Mouse (Mus musculus): ENCODE data around the gene Trpv4. TPM values are rescaled to one million over a fixed set of nuclear protein-coding genes. Genes with fewer than 3 reads are reported as not detected.
A peak's percentile ranks its signal among the peaks of the same experiment; 100 is the strongest.

The Trpv4 gene
- polyA plus RNA-seq, 1 experiment from 2014 or later, result 1.1 TPM

- DNase-seq (ENCODE audit: low spot score), result no peak
These were observed 67.1 kb downstream of the Trpv4 start for GRCm38 (mm10) chr5:114591151-114591561.

DNA sequence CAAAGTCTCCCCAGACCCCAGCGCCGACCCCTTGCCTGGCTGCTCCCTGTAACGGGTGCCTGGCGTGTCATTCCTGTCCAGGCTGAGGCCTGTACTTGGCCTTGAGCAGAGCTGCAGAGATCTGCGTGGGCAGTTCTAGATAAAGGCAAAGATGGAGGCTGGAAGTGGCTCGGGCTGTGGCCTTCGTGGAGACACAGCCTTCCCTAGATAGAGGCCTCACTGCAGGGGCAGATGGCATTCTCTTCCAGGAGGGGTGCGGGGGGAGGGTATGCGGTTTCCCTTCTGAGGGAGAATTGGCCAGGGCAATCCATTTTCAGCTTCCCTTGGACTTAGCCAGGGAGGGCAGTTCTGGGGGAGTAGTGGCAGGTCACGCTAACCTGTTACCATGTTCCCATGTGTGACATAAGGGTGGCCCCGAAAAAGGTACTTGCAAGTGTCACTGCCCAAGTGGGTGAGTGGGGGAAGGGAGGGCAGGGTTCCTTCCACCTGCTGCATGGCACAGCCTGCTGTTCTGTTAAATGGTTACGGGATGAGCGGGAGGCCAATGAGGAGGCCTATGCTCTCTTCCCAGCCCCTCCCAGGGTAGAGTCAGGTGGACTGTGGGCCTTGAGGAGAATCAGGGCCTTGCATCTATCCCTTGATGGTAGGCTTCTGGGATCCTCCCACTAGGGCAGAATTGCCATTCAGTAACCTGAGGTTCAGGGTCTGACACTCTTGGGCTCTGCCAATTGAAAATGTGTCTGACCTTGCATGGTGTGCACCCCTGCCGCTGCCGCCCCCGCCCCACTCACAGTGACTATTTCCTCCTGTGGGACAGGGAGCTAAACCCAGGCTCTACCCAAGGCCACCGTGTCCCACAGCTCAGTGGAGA, 67.9 kb downstream of the Trpv4 start:
- DNase-seq (ENCODE audit: low spot score), result no peak

- no peak for DNase-seq (ENCODE audit: low spot score)
These were observed 68.8 kb downstream of the Trpv4 start for GRCm38 (mm10) chr5:114589454-114589853.

GRCm38 (mm10) chr5:114589026-114589425, 69.2 kb downstream of the Trpv4 start:
- DNase-seq (ENCODE audit: low spot score), result no peak

DNA sequence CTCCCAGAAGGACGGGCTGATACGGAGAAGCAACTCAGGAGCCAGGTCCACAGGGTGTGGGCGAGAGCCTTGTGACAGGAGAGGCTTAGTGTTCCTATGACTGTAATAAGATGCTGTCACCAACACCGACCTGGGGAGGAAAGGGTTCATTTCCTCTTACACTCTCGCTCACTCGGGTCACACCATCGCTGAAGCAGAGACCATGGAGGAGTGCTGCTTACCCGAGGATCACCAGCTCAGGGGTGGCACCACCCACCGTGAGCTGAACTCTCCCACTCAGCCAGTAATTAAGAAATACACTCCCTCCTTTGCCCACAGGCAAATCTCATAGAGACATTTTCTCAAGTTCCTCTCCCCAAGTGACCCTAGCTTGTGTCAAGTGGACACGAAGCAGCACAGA, 69.8 kb downstream of the Trpv4 start:
- DNase-seq (ENCODE audit: low spot score), result no peak

- peak; percentile 91 for DNase-seq (ENCODE audit: low spot score)
These were observed 70.3 kb downstream of the Trpv4 start for GRCm38 (mm10) chr5:114587908-114588307.

GRCm38 (mm10) chr5:114585682-114586081, 72.5 kb downstream of the Trpv4 start:
- no peak for DNase-seq (ENCODE audit: low spot score)

DNA sequence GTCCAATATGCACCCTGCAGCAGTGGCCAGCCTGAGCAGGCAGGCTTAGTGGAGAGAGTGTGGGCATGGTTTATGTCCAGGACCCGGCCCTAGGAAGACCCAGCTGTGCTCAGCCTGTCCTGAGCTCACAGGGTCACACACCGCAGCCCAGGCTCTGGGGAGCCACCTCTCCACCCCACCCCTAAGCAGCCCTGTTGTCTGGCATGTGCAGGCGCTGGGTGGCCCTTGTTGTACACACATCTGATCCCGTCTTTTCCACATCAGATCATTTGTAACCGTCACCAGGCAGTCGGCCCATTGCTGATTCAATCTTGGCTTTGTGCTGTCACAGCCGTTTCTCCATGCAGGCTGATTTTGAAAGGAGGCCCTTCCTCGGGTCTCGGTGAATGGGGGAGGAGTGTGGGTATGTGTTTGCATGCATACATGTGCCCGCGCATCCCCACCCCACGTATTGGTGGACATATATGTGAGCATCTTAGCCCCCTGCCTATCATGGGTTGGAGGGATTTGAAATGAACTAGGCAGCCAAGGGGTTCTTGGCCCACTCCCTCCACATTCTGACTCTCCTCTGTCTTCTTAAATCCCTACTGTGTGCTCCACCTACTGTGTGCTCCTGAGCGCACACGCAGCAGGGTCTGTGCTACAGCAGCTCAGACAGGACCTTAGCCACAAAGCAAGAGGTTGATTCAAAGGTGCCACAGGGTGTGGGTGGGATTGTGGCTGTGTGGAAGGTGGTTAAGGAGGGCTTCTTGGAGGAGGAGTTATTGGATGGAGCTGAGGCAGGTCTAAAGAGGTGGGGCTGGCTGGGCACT, 73.7 kb downstream of the Trpv4 start:
- DNase-seq (ENCODE audit: low spot score), result no peak

- DNase-seq (ENCODE audit: low spot score), result no peak
These were observed 74.6 kb downstream of the Trpv4 start for GRCm38 (mm10) chr5:114583490-114584175.

DNA sequence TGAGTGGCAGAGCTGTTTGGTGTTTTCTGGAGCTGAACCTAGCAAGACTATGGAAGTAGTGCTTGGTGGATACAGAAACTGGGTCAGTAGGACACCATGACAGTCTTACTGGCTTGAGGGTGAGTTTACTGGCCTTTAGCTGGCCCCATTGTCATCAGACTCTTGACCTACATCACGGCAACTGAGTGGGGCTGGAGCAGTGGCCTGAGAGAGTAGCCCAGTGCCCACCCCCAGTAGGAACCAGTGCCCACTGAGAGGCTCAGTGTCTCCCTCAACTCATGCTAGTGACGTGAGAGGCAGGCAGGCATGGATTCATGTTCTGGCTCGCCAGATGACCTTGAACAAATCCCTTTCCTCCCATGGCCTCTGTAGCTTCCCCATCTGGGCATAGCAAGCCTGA, 75.2 kb downstream of the Trpv4 start:
- no peak for DNase-seq (ENCODE audit: low spot score)

DNA sequence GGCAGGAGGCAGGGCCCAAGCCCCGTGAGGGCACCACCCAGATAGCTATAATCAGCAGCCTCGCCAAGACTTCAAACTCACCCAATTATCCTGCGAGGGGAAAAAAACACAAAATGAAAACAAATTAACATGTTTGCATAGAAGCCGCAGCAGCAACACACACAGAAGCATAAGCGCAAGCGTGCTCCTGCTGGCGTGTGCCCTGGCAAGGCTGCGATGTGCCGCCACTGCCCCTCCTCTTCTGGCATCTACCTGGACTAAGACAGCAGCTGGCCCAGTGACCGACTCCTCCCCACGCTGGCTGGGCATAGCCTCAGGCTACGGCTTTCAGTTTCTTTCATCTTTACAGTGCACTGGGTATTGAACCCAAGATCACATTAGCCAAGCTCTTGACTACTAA, 76.7 kb downstream of the Trpv4 start:
- DNase-seq (ENCODE audit: low spot score), result no peak

DNA sequence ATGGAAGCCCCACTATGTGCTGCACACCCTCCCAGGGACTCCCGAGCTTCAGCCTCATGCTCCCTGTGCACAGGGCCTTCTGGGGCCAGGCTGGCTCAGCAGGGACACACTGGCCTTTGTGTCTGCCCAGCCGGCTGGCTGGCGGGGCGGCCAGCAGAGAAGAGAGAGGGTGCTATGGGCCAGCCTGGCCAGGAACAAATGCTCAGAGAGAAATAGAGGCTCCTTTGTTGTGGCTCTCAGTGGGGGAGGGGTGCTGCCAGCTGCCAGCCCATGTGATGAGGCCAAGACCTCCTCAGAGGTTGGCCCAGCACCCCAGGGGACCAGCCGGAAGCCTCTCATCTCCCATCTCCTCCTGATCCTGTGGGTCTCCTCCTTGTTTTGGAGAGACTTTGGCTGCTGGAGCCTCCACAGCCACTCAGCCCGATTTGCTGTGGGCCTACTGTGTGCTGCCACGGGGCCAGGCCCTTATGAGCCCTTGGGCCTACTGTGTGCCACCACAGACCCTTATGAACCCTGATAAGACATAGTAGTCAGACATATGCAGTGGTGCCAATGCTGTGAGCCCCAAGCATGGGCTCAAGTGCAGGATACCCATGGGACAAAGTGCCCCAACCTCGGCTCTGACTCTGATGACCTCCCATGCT, 78.4 kb downstream of the Trpv4 start:
- no peak for DNase-seq (ENCODE audit: low spot score)

- DNase-seq (ENCODE audit: low spot score), result no peak
These were observed 79.9 kb downstream of the Trpv4 start for GRCm38 (mm10) chr5:114578361-114578760.

- DNase-seq (ENCODE audit: low spot score), result no peak
These were observed 82.1 kb downstream of the Trpv4 start for GRCm38 (mm10) chr5:114575986-114576605.

- DNase-seq (ENCODE audit: low spot score), result no peak
These were observed 82.7 kb downstream of the Trpv4 start for GRCm38 (mm10) chr5:114575530-114575929.

DNA sequence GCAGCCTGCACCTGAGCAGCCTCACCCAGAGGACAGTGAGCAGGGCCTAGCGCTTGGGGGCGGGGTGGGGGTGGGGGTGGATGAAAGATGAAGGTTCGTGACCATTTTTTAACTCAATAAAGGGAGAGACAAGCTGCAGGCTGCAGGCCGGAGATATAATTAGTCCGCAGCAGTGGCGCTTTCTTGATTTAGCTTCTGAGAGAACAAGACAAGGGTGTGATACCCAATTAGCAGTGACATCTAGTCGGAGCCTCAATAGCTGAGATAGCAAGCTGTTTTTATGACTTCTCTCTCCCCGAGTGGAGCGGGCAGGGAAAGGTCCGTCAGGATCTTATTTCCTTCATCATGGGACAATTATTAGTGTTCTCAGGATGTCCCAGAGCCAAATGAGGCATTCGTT, 83.2 kb downstream of the Trpv4 start:
- DNase-seq (ENCODE audit: low spot score), result no peak

DNA sequence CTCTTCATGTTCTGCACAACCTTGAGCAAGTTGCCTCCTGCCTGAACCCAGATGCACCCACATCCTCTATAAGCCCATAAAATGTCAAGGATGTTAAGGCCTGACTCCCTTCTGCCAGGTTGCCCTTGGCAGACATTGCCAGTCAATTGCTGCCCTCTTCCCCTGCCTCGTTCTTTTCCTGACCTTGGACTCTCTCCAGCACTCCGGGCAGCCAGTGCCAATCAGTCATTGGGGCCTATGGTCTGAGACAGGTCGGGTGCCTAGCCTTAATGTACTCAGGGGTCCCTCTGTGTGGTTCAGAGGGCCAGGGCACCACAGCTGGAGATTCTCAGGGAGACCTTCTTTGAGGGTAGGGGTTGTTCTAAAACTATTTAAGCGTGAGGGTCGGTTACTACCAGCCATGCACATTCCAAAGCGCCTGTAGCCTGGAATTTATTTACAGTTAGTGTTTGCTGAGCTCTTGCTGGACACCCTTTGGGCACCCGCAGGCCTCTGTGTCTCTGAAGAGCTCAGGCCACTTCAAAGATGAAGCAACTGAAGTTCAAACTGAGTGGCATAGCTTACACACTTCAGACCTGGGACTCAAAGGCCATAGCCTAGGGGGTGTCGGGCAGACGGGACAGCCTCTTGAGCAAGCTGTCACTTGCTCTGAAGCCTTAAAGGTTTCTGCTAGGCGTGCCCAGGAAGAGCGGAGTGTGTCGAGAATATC, 84.1 kb downstream of the Trpv4 start:
- no peak for DNase-seq (ENCODE audit: low spot score)

GRCm38 (mm10) chr5:114572997-114573396, 85.2 kb downstream of the Trpv4 start:
- DNase-seq (ENCODE audit: low spot score), result no peak

Data from thymus, postnatal 0 days (tissue).